Mouse (Mus musculus) lung, postnatal 0 days (tissue): ENCODE data around the gene Ercc6l2.

Experiments
- CTCF ChIP-seq: IDR thresholded peaks from 2 replicates; pipeline ENCODE4 v1.5.1; 2016; ENCODE audit warnings: antibody characterized with exemption, mild to moderate bottlenecking
- EP300 ChIP-seq: IDR thresholded peaks from 2 replicates; pipeline ENCODE4 v1.6.1; 2016; ENCODE audit warnings: antibody characterized with exemption, mild to moderate bottlenecking, control low read depth

DNA sequence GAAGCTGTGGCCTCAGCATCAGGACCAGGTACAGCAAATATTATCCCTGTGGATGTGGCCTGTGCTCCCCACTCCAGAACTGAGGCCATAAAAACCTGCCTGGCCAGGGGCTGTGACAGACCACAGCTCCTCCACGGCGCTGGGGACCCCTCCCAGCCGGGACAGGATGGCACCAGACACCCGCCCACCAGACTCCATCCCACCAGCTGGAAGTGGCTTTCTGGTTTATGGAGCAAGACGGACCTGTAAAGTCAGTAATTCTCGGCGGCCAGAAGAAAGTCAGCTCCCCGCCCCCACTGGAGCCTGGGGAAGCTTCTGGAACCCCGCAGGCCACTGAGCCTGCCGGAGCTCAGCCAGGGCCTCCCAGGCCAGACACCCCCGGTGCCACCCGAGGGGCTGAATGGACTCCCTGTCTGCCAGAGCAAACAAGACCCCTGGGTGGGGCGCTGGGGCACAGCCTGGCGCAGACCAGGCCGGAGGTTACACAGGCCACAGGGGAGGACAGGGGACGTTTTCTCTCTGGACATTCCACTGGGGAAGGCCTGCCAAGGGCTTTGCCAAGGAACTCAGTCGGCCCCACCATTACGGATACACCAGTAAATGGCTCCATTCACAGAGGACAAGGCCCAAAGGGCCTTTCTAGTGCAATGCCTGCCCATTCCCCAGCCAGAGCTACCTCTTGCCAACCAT, 103.8 kb downstream of the Ercc6l2 start:
- TF ChIP-seq CTCF, result no peak
- TF ChIP-seq EP300, result no peak
